Mouse (Mus musculus) limb, embryonic 12.5 days (tissue): ENCODE measurements around the gene 1110008P14Rik. TPM values are rescaled to one million over a fixed set of nuclear protein-coding genes. Genes with fewer than 3 reads are reported as not detected.

Experiments used
- ATAC-seq: fragments of 200-750 bp; cut with Nextera tagmentation; 2 replicates; pipeline ENCODE4 v1.8.0; 2017; ENCODE audit warnings: low read depth, moderate TSS enrichment; ENCODE audit not compliant: insufficient number of reproducible peaks, insufficient read depth, low FRiP score, low TSS enrichment
- H3K27ac ChIP-seq: fragments of 300-500 bp; sonication (generic); 2 replicates; pipeline ENCODE4 v1.5.1; 2016; ENCODE audit warnings: mild to moderate bottlenecking, moderate library complexity
- H3K27me3 ChIP-seq: fragments of 300-500 bp; sonication (generic); 2 replicates; pipeline ENCODE4 v1.6.1; 2016; ENCODE audit warnings: mild to moderate bottlenecking, moderate library complexity
- H3K36me3 ChIP-seq: fragments of 300-500 bp; sonication (generic); 2 replicates; pipeline ENCODE4 v1.6.1; 2016; ENCODE audit warnings: mild to moderate bottlenecking, moderate library complexity
- H3K4me1 ChIP-seq: fragments of 300-500 bp; sonication (generic); replicated peaks from 2 replicates; pipeline ENCODE4 v1.6.1; 2016
- H3K4me2 ChIP-seq: fragments of 300-500 bp; sonication (generic); 2 replicates; pipeline ENCODE4 v1.6.1; 2016; ENCODE audit warnings: mild to moderate bottlenecking, moderate library complexity
- H3K4me3 ChIP-seq: fragments of 300-500 bp; sonication (generic); replicated peaks from 2 replicates; pipeline ENCODE4 v1.5.1; 2016; ENCODE audit warnings: mild to moderate bottlenecking
- H3K9ac ChIP-seq: fragments of 300-500 bp; sonication (generic); replicated peaks from 2 replicates; pipeline ENCODE4 v1.6.1; 2016; ENCODE audit warnings: mild to moderate bottlenecking, moderate library complexity
- H3K9me3 ChIP-seq: fragments of 300-500 bp; sonication (generic); 2 replicates; pipeline ENCODE4 v1.6.1; 2016; ENCODE audit warnings: mild to moderate bottlenecking, moderate library complexity
- WGBS: fragments of 180-500 bp; shearing (Covaris S2); methylation state at CpG from one replicate; pipeline ENCODE4 v1.1.7; 2016; 5-methylcytosine and 5-hydroxymethylcytosine counted together
- polyA plus RNA-seq: library from polyadenylated mRNA; unstranded; fragments of >200 nt; fragmentation: Nextera tagmentation; extraction: Ambion mirVana; gene quantifications from 2 replicates; pipeline ENCODE4 v1.2.1, GENCODE M21; 2016

1110008P14Rik gene
- polyA plus RNA-seq, 1 experiment from 2014 or later, result 44.3 TPM

DNA sequence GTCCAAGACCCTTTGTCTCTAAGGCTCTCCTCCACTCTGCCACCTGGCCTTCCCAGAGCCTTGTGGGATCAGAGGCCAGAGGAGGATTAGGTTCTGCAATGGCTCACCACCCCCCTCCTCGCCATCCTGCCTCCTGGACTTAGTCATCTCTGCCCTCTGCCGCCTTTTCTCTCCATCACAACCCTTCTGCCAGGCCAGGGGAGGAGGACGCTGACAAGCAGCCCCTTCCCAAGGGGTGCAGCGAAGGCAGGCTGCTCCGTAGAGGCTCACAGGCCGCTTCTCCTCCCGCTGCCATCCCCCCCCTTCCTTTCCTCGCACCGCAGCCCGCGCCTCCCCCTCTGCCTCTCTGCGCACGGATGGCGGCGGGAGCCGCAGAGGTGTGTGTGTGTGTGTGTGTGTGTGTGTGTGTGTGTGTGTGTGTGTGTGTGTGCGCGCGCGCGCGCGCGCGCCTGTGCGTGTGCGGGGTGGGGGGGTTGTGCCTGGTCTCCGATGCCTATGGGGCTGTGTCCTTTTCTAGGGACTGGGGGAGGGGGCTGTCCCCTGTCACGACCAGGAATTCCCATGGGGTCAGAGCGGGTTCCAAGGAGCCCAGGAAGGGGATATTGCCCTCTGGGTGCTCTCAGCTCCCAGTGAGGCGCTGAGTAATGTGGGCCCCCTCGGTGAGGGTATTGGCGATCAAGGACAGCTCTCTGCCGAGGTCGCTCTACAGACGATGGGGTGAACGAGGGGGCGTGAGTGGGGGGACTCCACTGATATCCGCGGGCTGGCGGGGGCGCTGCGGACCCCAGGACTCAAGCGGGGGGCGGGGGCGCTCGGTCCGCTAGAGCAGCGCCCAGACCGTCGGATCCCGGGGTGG, 29.4 kb downstream of the 1110008P14Rik start, which contains the start of gene Ciz1:
Ciz1 (plus strand) TSS at position 177 of the 856 bp plus-strand sequence.
- Histone ChIP-seq H3K4me1 (peaks cover 38% of the 10 kb centered on the region), H3K4me3 (peak within 1 kb of the TSS; percentile 80), H3K27ac (peak within 1 kb of the TSS; percentile 94), H3K4me2 (peak within 1 kb of the TSS; percentile 70), H3K9me3 (no peaks in the 10 kb centered on the region), H3K27me3 (no peaks in the 10 kb centered on the region), H3K9ac (peak within 1 kb of the TSS; percentile 87), H3K36me3 (peaks cover 34% of the 10 kb centered on the region)
- WGBS, result under 1% methylated on average over 39 of the region's 52 CpGs
- peak; percentile 60 for ATAC-seq

DNA sequence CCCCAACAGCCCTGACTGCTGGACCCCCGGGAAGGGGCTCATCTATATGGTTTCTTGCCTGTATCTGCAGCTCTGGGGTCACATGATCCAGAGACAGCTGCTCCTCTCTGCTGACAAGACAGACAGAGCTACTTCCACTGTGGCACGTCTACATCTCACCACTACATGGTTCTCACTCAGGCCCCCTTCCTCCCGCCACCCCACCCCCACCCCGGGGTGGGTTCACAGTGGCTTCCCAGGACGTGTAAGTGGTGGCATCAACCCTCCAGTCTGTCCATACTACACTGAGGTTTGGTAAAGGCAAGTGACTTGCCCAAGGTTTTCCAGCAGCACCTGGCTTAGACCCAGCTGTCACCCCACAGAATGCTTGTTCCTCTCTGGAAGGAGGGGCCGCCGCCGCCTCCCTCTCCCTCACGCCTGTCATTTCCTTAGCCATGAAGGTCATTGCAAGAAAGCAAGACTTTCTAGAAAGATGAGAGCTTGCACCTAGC, 30.2 kb downstream of the 1110008P14Rik start:
- Histone ChIP-seq H3K27ac (peak overlapping the region; percentile 94), H3K36me3 (peaks cover 42% of the 10 kb centered on the region), H3K4me1 (peaks cover 38% of the 10 kb centered on the region), H3K27me3 (no peaks in the 10 kb centered on the region), H3K9ac (peak overlapping the region; percentile 87), H3K4me2 (peak overlapping the region; percentile 70), H3K9me3 (no peaks in the 10 kb centered on the region), H3K4me3 (peak overlapping the region; percentile 80)
- 53% methylated on average over 9 of the region's 9 CpGs for WGBS
- ATAC-seq, result no peak

DNA sequence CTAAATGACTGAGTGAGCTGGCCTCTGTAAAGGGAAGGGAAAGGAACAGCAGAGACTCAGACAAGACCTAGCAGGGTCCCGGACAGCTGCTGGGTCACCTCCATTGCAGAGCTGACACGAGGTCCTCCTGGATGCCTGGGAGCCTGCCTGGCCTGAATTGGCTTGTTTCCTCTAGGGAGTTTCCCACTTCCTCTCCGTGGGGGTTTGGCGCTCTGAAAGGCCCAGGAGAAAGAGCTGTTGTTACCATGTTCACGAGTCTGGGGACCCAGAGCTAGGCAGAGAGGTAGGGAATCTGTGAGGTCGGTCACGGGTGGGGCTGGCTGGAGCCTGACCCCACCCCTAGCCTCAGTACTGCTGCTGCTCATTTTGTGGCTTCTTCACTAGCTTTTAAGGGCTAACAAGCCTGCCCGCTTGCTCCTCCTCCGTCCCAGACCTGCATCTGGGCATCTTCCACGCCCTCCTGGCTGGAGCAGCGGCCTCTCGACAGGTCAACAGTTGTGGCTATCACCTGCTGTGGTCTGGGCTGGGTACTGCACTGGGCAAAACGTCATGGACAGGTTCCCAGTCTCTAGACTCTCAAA, 31.2 kb downstream of the 1110008P14Rik start:
- H3K4me1 ChIP-seq, result peaks cover 38% of the 10 kb centered on the region
- 0 out of 2 replicates have a peak overlapping the region, but pooled peaks have one; percentile 94 for H3K27ac ChIP-seq
- no peak overlapping the region for H3K4me3 ChIP-seq
- H3K27me3 ChIP-seq, result no peaks in the 10 kb centered on the region
- peaks cover 45% of the 10 kb centered on the region for H3K36me3 ChIP-seq
- WGBS, result 62% methylated on average over 13 of the region's 13 CpGs
- H3K9ac ChIP-seq, result no peak overlapping the region; the same call in 1 of the 2 replicates
- H3K4me2 ChIP-seq, result peak overlapping the region; percentile 70
- no peak for ATAC-seq
- no peaks in the 10 kb centered on the region for H3K9me3 ChIP-seq

DNA sequence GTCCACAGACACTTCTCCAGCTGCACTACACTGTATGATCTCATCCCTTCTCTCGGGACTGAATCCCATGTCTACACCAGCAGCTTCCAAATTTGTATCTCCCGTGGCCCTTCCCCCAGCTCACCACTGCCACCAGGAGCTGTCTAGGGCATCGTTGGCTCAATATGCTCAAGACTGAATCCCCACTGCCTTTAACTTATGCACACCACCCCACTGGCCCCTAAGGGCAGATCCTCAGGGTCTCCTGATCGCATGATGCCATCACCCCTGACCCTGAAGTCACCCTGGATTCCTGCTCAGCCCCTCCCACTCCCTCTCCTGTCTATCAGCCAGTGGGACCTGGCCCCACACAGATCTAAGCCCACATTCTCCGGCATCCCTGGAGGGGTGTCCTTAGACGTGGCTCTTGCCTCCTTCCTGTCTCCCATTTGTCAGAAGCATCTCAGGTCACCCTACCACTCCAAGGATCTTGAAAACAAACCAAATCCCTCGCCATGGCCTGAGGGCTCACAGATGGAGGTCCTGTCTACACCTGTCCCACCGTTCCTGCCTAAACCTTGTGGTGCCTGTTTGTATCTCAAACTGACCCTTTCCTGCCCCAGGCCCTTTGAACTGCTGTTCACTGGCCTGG, 32.0 kb downstream of the 1110008P14Rik start:
- peaks cover 50% of the 10 kb centered on the region for H3K36me3 ChIP-seq
- peaks cover 38% of the 10 kb centered on the region for H3K4me1 ChIP-seq
- H3K27me3 ChIP-seq, result no peaks in the 10 kb centered on the region
- no peak overlapping the region for H3K27ac ChIP-seq
- no peaks in the 10 kb centered on the region for H3K9me3 ChIP-seq
- ATAC-seq, result no peak
- H3K9ac ChIP-seq, result no peak overlapping the region
- peak overlapping the region; percentile 17; the same call in 1 of the 2 replicates for H3K4me2 ChIP-seq
- no peak overlapping the region for H3K4me3 ChIP-seq
- WGBS, result 65% methylated on average over 8 of the region's 8 CpGs

DNA sequence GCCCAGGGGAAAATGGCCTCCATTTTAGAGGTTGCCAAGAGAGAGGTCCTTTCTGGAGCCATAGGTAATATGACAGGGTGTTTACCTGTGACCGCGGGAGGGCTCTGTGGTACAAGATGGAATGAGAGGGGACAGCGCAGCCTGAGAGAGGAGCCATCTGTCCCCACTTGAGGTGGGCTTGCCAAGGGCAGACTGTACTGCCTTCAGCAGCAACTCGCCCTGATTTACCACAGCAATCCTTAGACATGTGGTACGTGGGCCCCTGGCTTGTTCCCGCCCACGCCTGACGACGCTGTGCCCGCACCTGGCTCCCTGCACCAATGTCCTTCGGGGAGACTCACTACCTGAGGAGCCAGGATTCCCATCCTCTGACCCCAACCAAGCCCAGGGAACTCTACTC, 33.4 kb downstream of the 1110008P14Rik start:
- Histone ChIP-seq H3K4me3 (no peak overlapping the region), H3K36me3 (peaks cover 62% of the 10 kb centered on the region), H3K4me2 (no peak overlapping the region), H3K4me1 (peaks cover 33% of the 10 kb centered on the region), H3K27ac (no peak overlapping the region), H3K27me3 (no peaks in the 10 kb centered on the region), H3K9me3 (no peaks in the 10 kb centered on the region), H3K9ac (no peak overlapping the region)
- no peak for ATAC-seq
- 80% methylated on average over 11 of the region's 11 CpGs for WGBS

DNA sequence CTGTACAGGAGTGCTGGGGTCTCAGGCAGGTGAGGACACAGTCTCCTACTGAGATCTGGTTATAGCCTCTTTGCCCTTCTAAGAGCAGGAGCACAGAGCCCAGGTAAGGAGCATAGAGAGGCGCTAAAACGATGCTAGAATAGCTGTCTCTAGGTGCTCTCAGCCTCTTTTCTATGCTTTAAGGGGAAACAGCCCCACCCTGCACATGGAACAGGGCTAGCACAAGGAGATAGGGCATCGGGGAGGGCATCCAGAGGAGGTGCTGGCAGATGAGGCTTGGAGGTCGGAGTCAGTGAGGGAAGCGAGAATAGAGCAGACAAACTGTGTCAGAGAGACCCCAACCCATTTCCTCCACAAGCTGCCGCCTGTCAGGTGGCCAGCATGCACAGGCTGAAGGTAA, 34.7 kb downstream of the 1110008P14Rik start:
- WGBS, result 77% methylated on average over 6 of the region's 6 CpGs
- ATAC-seq, result no peak
- H3K27me3 ChIP-seq, result no peaks in the 10 kb centered on the region
- no peak overlapping the region for H3K27ac ChIP-seq
- H3K4me2 ChIP-seq, result no peak overlapping the region
- H3K4me1 ChIP-seq, result peaks cover 30% of the 10 kb centered on the region
- no peak overlapping the region for H3K9ac ChIP-seq
- H3K36me3 ChIP-seq, result peaks cover 71% of the 10 kb centered on the region
- H3K4me3 ChIP-seq, result no peak overlapping the region
- H3K9me3 ChIP-seq, result no peaks in the 10 kb centered on the region

DNA sequence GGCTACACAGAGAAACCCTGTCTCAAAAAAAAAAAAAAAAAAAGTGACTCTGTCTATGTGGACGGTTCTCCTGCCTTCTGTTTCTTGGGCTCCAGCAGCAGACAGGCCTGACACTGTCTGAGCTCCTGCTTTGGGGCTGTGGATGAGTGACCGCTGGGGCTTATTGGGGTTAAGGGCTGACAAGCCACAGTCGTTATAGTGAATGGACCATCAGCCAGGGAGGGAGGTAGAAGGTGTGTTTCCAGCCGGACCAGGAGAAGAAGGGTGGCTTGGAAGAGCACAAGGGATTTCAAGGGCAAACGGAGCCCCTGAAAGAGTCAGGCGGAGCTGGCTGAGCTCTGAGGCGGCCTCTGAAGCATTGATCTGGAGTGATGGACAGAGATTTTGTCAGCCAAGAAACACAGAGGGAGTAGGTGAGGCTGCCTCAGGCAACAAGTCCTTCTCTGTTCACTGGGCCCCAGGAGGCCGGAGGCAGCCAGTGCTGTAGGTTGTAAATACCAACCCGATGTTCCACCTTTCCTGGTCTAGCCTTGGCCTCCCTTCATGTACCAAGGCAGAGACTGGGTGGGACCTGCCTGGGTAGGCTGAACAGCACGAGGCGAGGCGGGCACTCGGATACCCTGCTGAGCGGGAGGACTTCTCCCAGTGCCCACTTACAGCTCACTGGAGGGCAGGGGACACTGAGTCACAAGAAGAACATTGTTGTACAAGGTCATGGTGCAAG, 37.0 kb downstream of the 1110008P14Rik start:
- Histone ChIP-seq H3K9ac (no peak overlapping the region), H3K27me3 (no peaks in the 10 kb centered on the region), H3K4me3 (no peak overlapping the region), H3K4me1 (peaks cover 7% of the 10 kb centered on the region), H3K4me2 (no peak overlapping the region), H3K27ac (peak overlapping the region; percentile 19; the same call in 1 of the 2 replicates), H3K9me3 (no peaks in the 10 kb centered on the region), H3K36me3 (peaks cover 74% of the 10 kb centered on the region)
- WGBS, result 67% methylated on average over 14 of the region's 14 CpGs
- ATAC-seq, result no peak

DNA sequence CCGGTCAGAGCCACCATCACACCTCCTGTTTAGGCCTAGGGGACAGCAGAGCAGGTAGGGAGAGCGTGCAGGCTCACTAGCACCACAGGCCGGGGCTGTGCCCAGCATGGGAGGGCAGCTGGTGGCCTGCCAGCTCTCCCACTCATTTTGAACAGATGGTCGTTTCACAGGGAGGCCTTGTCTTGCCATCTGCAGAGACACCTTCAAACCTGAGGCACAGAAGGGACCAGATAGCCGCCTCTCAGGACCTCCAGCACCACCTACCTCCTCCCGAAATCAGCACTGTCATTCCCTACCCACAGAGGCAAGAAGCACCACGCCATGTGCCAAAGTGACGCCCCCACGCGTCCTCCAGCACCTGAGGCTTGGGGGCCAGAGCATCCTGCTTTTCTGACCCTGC, 37.7 kb downstream of the 1110008P14Rik start:
- Histone ChIP-seq H3K27ac (no peak overlapping the region), H3K9ac (no peak overlapping the region), H3K4me2 (no peak overlapping the region)

DNA sequence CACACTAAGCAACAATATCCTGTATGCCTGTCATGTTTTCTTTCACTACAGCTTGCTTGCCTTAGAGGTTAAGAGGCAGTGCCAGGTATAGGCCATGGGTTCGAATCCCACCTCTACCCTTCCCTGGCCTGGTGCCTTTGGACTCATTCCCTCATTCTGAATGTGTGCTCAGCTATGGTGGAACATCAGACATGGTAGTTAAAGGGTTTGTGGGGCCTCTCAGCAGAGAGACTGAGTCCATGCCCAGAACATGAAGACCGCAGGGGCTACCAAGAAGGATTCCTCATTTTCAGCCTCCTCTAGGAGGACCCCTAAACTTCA, 38.4 kb downstream of the 1110008P14Rik start:
- no peak overlapping the region for H3K4me2 ChIP-seq
- ATAC-seq, result no peak
- no peaks in the 10 kb centered on the region for H3K9me3 ChIP-seq
- no peak overlapping the region for H3K9ac ChIP-seq
- no peak overlapping the region for H3K4me3 ChIP-seq
- H3K27ac ChIP-seq, result no peak overlapping the region
- peaks cover 73% of the 10 kb centered on the region for H3K36me3 ChIP-seq
- H3K27me3 ChIP-seq, result no peaks in the 10 kb centered on the region
- H3K4me1 ChIP-seq, result 0 out of 2 replicates have a peak, but pooled peaks cover under 1% of the 10 kb centered on the region
- WGBS, result 92% methylated on average over 2 of the region's 2 CpGs

More for the DNA sequence above, 37.7 kb downstream of the 1110008P14Rik start:
- ATAC-seq, result no peak
- WGBS, result 75% methylated on average over 10 of the region's 10 CpGs
- Histone ChIP-seq H3K9me3 (no peaks in the 10 kb centered on the region), H3K4me3 (no peak overlapping the region), H3K27me3 (no peaks in the 10 kb centered on the region), H3K4me1 (peaks cover 5% of the 10 kb centered on the region), H3K36me3 (peaks cover 74% of the 10 kb centered on the region)

DNA sequence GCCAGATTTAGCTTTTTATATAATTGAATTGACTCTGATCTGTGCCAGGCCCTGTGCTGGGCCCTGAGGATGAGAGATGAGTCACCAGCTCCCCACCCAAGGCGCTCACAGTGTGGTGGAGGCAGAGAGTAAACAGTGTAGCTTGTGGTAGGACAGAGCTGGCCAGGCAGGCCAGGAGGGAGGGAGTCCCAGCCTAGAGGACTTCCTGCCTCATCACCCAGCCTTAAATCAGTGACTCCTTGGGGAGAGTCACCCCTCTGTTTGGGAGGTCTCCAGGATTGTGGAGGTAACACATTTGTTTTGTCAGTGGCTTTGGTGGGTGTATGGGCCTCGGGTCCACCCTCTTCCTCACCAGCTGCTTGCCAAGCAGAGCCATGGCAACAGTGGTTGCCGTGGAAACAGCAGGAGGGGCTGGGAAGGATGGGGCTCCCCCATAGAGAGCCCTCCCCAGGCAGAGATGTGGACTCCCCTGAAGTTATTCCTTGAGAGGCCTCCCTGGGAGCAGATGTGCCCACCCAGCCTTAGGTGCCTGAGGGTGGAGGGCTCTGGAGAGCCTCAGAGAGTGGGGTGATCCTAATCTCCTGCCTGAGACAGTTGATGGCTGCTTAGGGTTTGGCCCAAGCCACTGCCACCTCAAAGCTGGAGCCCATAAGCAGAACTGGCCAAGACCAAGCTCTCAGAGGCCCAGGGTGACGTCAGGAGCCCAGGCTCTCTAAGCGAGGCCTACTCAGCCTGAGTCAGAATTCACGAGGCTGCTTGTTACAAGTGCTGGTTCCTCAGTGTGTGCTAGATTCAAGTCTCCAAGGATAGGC, 39.0 kb downstream of the 1110008P14Rik start:
- WGBS, result 68% methylated on average over 6 of the region's 6 CpGs
- H3K27ac ChIP-seq, result no peak overlapping the region
- no peaks in the 10 kb centered on the region for H3K4me1 ChIP-seq
- no peak overlapping the region for H3K4me3 ChIP-seq
- no peak overlapping the region for H3K4me2 ChIP-seq
- no peaks in the 10 kb centered on the region for H3K9me3 ChIP-seq
- no peak overlapping the region for H3K9ac ChIP-seq
- H3K27me3 ChIP-seq, result no peaks in the 10 kb centered on the region
- peaks cover 73% of the 10 kb centered on the region for H3K36me3 ChIP-seq
- no peak for ATAC-seq
